Mouse (Mus musculus) cerebellum, adult 9-11 months (tissue): ENCODE results near the gene Plxnc1.

Experiments used
- DNase-seq: peaks from one replicate; pipeline ENCODE4 v3.0.0; 2022

The Plxnc1 gene

DNA sequence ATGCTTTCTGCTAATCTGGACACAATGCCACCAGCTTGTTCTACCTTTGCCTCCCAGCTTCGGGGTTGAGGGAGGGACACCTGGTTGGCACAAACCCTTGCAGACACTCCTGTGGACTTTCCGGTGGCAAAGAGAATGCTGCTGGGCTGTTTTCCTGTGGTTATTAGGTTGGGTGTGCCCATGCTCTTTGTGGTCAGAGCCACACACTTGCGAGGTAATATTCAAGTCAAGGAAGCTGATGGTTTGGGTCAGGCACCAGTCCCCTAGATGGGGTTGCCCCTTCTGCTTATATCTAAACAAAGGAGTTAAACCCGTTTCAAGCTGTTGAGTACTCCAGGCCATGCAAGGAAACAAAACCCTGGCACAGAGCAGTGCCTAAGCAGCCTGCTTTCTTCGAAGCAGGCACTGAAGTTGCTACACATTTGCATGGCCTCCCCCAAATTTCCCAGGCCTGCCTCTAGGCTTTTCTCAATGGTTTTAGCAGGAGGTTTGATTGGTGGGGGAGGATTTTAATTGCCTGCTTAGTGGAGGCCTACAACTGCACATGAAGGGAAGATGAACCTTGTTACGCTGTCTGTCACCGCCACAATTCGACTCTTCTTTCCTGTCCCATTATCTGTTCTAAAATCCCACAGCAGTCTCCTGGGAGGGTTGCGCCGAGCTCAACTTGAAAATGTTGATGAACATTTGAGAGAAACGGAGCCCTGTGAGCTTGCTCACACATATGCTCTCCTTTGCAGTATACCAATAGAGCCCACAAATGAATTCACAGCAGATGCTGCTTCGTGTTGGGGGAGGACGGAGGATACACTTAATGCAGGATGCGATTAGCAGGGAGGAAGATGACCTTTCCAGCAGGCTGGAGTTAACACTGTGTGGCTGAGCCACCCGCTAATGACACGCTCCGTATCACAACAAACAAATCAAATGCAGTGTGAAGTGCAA, 132.5 kb downstream of the Plxnc1 start:
- DNase-seq = no peak

- DNase-seq = no peak
Observed at GRCm38 (mm10) chr10:94809946-94810472, 134.6 kb downstream of the Plxnc1 start.

GRCm38 (mm10) chr10:94808275-94808674, 136.4 kb downstream of the Plxnc1 start:
- no peak for DNase-seq

- no peak for DNase-seq
Observed at GRCm38 (mm10) chr10:94807323-94807722, 137.3 kb downstream of the Plxnc1 start.

DNA sequence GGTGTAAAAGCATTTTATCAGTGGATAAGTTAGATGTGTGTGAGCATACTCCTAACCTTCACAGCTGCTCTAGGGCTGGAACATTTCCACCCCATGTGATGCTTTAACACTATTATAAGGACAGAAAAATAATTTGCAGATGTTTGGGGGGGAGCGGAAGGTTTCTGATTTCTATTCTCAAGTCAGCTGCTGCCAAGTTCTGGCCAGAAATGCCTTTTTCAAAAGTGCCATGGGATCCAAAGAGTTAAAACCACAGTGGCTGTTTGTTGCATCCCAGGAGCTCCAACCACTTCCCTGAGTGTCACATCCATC, 139.8 kb downstream of the Plxnc1 start:
- no peak for DNase-seq

GRCm38 (mm10) chr10:94804029-94804908, 140.4 kb downstream of the Plxnc1 start:
- DNase-seq = no peak

DNA sequence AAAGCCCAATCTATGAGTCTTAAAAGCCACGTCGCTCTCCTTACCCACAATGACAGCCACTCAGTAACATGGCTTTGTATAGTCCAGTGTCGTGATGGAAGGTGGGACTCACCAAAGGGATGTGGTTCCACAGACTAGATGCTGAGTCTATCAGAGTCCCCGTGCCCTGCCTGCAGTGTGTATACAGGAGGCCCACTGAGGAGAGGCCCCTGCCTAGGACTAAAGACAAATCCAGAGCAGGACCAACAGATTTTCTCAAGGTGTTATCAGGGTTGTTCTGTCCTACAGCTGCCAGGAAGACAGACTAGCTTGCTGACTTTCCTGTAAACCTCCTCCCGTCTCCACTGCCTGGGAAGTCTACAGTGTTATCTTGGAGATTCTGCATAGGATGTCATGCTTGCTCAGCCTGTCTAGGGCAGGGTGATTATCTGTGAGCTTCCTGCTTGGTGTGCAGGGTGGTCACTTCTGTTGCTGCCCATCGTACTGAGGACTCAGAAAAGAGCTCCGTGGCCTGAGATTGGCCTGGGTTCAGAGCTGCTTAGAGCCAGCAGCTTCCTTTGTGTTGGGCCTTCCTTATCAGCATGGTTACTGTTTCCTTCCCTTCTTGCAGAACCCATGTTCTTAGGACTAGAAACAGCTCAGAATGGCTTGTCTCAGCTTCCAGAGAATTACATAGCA, 143.8 kb downstream of the Plxnc1 start:
- DNase-seq = no peak

DNA sequence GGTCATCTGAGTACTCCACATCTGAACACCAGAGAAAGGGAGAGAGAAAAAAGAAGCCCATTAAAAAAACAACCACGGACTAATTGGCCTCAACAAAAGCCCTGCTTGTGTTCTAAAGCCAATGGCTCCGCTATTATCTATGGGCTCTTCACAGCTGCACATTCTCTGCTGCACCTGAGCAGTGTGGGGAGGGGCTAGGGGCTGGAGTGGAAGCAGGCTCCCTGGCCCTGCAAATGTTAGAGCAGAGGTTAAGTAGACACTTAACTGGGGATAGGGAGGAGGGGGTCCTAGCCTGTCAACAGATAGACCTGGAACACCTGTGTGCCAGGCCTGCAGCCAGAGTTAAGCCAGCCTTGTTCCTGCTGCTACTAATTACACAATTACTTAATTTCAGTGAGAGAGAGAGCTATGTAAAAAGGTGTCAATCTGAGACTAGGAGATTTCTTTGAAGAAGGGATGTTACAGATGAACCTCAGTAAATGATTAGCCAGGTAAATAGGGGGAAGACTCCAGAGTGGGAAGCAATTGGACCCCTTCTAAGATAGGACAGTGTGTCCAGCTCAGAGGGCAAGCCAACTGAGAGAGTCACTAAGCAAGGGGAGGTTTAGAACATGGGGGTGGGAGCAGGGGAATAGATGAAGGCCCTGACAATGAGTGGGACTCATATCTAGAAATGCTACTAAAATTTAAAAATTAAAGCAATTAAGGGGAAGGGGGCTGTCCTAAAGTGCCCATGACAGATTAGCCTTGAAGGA, 145.0 kb downstream of the Plxnc1 start:
- no peak for DNase-seq

- DNase-seq = no peak
Observed at GRCm38 (mm10) chr10:94798128-94798527, 146.5 kb downstream of the Plxnc1 start.

GRCm38 (mm10) chr10:94794666-94795244, 149.9 kb downstream of the Plxnc1 start:
- no peak for DNase-seq

DNA sequence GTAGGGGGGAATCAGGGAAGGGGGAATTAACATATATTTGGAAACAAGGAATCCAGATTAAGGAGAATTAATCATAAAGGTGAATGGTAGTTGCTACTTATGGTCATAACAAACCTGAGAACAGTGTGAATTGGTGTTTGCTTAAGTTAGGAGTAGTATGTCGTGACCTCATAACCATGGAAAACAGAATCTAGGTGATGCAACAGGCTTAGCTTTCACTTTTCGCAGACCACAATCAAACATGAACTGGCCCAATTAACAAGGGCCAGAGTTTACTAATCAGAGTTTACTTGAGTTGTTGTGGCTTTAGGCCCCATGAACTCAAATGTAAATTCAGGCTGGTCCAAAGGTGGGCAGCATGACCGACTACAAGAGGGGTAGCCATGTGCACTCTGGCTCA, 150.7 kb downstream of the Plxnc1 start:
- no peak for DNase-seq

DNA sequence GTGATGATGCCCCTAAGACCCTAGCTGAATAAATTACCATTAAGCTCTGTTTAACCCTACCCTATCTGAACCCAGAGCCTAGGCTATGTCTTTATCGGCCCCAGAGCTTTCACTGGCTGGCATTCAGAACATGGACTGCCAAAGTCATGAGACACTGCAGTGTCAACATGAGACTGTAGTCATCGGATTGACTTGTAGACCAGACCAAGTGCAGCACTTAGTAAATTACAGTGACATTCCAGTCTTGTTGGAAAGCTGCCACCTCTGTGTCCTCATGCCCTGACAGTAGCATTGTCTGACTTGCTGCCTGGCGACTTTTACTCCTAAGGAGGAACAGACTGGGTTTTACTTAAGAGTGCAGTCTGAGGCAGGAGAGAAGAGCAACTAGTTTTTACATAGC, 155.4 kb downstream of the Plxnc1 start:
- no peak for DNase-seq

- DNase-seq = no peak
Observed at GRCm38 (mm10) chr10:94780618-94781262, 163.9 kb downstream of the Plxnc1 start.

GRCm38 (mm10) chr10:94779319-94779718, 165.3 kb downstream of the Plxnc1 start:
- no peak for DNase-seq

DNA sequence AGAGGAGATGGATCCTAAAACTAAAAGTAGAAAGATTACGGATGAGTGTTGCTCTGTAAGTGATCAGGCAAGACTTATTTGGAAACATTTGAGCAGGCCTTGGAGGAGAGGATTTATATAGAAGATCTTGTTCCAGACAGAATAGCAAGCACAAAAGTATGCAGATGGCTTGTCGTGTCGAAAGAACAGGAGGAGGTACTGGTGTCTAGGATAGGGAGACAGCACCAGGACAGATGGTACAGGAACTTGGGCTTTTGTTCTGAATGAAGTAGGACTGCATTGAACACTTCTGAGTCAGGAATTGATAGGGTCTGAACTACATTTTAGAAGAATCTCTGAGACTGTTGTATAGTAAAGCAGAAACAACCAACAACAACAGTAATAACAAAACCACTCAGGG, 167.1 kb downstream of the Plxnc1 start:
- no peak for DNase-seq

DNA sequence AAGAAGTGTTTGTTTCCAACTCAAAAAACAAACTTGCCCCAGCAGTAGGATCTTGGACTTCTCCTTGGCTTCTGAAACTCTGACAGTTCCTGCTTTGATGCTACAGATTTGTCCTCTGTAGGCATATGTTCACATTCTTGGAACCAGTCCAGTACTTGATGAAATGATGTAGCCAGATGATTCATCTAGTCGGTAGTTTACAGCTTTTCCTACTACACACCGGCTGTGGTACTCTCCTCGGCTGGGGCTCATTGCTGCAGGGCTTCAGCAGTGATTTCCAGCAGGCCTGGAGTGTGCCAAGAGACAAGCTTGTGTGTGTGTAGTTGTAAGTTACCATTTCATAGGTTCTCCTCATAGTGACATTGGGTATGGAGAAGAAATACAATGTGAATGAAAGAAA, 173.1 kb downstream of the Plxnc1 start:
- DNase-seq = no peak

- DNase-seq = no peak
Observed at GRCm38 (mm10) chr10:94747011-94747410, 197.6 kb downstream of the Plxnc1 start.

DNA sequence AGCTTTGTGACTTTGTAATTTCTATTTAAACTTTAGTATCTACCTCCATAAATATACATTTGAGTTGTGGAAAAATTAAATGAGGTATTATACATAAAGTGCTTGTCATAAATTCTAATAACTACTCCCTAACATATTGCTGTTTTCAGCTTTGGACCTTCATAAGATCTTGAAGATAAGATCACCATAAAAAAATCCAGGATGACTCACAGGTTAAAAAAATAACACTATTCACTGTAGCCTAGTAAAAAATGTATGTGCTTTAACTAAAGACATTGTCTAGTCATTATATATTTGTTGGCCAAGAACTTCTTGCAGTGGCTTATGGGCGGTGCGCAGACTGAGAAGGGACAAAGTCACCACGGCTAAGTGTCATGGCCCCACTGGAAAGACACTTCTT, 203.2 kb downstream of the Plxnc1 start:
- no peak for DNase-seq
